Mouse (Mus musculus): ENCODE data around the gene Cox7a2. TPM values are rescaled to one million over a fixed set of nuclear protein-coding genes. Genes with fewer than 3 reads are reported as not detected.

The Cox7a2 gene
- polyA plus RNA-seq, 1 experiment from 2014 or later: 635 TPM

DNA sequence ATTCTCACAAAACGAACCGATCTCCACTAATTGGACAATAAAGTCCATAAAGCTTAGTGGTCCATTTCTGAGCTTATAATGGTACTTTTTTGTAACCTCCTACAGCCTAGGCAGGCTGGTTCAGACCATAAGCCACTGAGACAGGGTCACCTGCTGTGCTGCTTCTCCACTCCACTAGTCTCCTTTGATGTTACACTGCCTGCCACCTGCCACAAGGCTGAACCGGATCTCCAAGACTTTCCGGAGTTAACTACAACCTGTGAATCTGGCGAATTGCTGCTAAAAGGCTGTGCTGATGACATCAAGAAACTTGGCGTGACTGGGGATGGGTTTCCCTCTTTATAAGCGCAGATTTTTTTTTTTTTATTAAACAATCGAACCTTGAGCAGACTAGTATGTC, 7.8 kb downstream of the Cox7a2 start:
- no peak overlapping the region for H3K9ac ChIP-seq (ENCODE audit: low read length)
- no peak overlapping the region for H3K4me3 ChIP-seq (ENCODE audit: low read depth, low read length)
- H3K27ac ChIP-seq (ENCODE audit: low read depth, low read length): no peak overlapping the region
- WGBS: 64% methylated on average over 8 of the region's 8 CpGs
- no peaks in the 10 kb centered on the region for H3K4me1 ChIP-seq (ENCODE audit: control insufficient read depth, insufficient read depth, low read length)
- no peak overlapping the region for H3K4me2 ChIP-seq (ENCODE audit: low read depth)
- ATAC-seq (ENCODE audit: insufficient read depth, low FRiP score, low TSS enrichment) (no peak), DNase-seq (ENCODE audit: low spot score) (no peak)
- no peaks in the 10 kb centered on the region for H3K36me3 ChIP-seq (ENCODE audit: control insufficient read depth, insufficient read depth, low read length)
- H3K27me3 ChIP-seq (ENCODE audit: control insufficient read depth, insufficient read depth, low read length): no peaks in the 10 kb centered on the region
- H3K9me3 ChIP-seq (ENCODE audit: control insufficient read depth, low read length): no peaks in the 10 kb centered on the region

DNA sequence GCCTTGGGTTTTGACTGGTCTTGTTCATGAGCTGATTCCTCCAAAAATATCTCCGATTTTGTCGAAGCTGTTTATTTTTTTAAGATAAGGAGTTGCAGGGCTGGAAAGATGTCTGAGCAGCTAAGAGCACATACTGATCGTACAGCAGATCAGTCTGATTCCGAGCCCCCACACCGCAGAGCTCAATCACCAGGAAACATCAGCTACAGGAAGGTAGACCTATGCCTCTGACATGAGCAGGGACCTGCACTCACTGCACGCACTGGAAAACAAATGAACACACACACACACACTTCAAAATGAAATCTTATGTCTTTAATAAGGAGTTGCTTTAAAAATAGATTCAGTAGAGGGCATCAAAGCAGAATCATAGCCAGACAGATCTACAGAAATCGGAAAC, 9.0 kb downstream of the Cox7a2 start:
- Histone ChIP-seq H3K4me3 (ENCODE audit: low read depth, low read length) (no peak overlapping the region), H3K36me3 (ENCODE audit: control insufficient read depth, insufficient read depth, low read length) (no peaks in the 10 kb centered on the region), H3K27me3 (ENCODE audit: control insufficient read depth, insufficient read depth, low read length) (no peaks in the 10 kb centered on the region), H3K4me2 (ENCODE audit: low read depth) (no peak overlapping the region), H3K27ac (ENCODE audit: low read depth, low read length) (no peak overlapping the region), H3K4me1 (ENCODE audit: control insufficient read depth, insufficient read depth, low read length) (no peaks in the 10 kb centered on the region), H3K9me3 (ENCODE audit: control insufficient read depth, low read length) (no peaks in the 10 kb centered on the region), H3K9ac (ENCODE audit: low read length) (no peak overlapping the region)
- ATAC-seq (ENCODE audit: insufficient read depth, low FRiP score, low TSS enrichment) (no peak), DNase-seq (ENCODE audit: low spot score) (no peak)
- WGBS: 91% methylated on average over 7 of the region's 7 CpGs

DNA sequence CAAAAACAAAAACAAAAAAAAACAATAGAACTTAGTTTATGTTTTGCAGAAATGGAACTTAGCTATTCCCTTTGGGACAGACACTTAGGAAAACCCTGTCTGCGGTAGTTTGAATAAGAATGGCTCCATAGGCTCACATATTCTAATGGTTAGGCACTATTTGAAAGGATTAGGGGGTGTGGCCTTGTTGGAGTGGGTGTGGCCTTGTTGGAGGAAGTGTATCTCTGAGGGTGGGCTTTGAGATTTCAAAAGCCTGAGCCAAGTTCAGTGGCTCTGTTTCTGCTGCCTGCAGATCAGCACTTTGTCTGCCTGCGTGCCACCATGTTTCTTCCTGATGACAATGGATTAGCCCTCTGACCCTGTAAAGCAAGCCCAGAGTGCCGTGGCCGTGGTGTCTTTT, 14.6 kb downstream of the Cox7a2 start:
- ATAC-seq (ENCODE audit: insufficient read depth, low FRiP score, low TSS enrichment) (no peak), DNase-seq (ENCODE audit: low spot score) (no peak)
- Histone ChIP-seq H3K9me3 (ENCODE audit: control insufficient read depth, low read length) (no peaks in the 10 kb centered on the region), H3K4me3 (ENCODE audit: low read depth, low read length) (no peak overlapping the region), H3K27ac (ENCODE audit: low read depth, low read length) (no peak overlapping the region), H3K4me2 (ENCODE audit: low read depth) (no peak overlapping the region), H3K9ac (ENCODE audit: low read length) (no peak overlapping the region), H3K4me1 (ENCODE audit: control insufficient read depth, insufficient read depth, low read length) (no peaks in the 10 kb centered on the region), H3K36me3 (ENCODE audit: control insufficient read depth, insufficient read depth, low read length) (no peaks in the 10 kb centered on the region), H3K27me3 (ENCODE audit: control insufficient read depth, insufficient read depth, low read length) (no peaks in the 10 kb centered on the region)
- 62% methylated on average over 4 of the region's 4 CpGs for WGBS

DNA sequence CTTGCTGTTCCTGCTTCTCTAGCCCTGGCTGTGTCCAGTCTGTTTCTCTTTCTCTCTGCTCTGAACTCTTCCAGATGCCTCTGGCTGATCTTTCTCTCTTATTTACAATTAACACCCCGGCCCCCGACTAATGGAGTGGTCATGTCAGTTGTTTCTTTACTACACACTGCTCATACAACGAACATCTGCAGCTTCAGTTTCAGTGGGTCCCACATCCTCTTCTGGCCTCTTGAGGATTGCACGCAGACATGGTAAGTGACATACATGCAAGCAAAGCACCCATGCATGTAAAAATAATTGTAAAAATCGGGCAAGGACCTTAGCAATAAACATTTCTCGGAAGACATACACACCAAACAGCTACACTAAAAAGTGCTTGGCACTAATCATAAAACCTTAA, 24.1 kb downstream of the Cox7a2 start:
- H3K4me3 ChIP-seq (ENCODE audit: low read depth, low read length): no peak overlapping the region
- no peaks in the 10 kb centered on the region for H3K9me3 ChIP-seq (ENCODE audit: control insufficient read depth, low read length)
- DNase-seq (ENCODE audit: low spot score) (no peak), ATAC-seq (ENCODE audit: insufficient read depth, low FRiP score, low TSS enrichment) (no peak)
- H3K27ac ChIP-seq (ENCODE audit: low read depth, low read length): no peak overlapping the region
- H3K27me3 ChIP-seq (ENCODE audit: control insufficient read depth, insufficient read depth, low read length): no peaks in the 10 kb centered on the region
- H3K4me1 ChIP-seq (ENCODE audit: control insufficient read depth, insufficient read depth, low read length): no peaks in the 10 kb centered on the region
- no peak overlapping the region for H3K4me2 ChIP-seq (ENCODE audit: low read depth)
- H3K9ac ChIP-seq (ENCODE audit: low read length): no peak overlapping the region
- no peaks in the 10 kb centered on the region for H3K36me3 ChIP-seq (ENCODE audit: control insufficient read depth, insufficient read depth, low read length)
- WGBS: 82% methylated on average over 6 of the region's 6 CpGs

DNA sequence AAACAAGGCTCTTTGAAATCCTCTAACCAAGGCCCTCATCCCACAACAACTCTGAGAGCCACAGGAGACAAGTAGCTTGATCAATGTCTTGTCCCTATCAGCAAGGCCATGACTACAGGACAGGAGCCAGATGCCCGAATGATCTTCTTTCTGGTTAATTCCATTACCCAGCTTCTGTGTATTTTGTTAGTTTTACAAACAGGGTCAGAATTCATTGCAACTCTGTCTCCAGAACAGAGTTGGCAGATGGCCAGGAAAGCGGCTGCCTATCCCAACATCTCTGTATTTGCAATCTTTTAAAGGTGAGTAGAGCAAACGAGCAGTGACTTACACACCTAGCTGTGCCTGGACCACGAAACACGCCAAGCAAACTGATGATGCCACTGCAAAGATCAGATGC, 29.4 kb downstream of the Cox7a2 start:
- no peaks in the 10 kb centered on the region for H3K36me3 ChIP-seq (ENCODE audit: control insufficient read depth, insufficient read depth, low read length)
- no peak overlapping the region for H3K4me3 ChIP-seq (ENCODE audit: low read depth, low read length)
- no peak for DNase-seq (ENCODE audit: low spot score)
- no peaks in the 10 kb centered on the region for H3K4me1 ChIP-seq (ENCODE audit: control insufficient read depth, insufficient read depth, low read length)
- no peak for ATAC-seq (ENCODE audit: insufficient read depth, low FRiP score, low TSS enrichment)
- no peak overlapping the region for H3K27ac ChIP-seq (ENCODE audit: low read depth, low read length)
- no peak overlapping the region for H3K4me2 ChIP-seq (ENCODE audit: low read depth)
- H3K9ac ChIP-seq (ENCODE audit: low read length): no peak overlapping the region
- H3K27me3 ChIP-seq (ENCODE audit: control insufficient read depth, insufficient read depth, low read length): no peaks in the 10 kb centered on the region
- H3K9me3 ChIP-seq (ENCODE audit: control insufficient read depth, low read length): no peaks in the 10 kb centered on the region
- 90% methylated on average over 5 of the region's 5 CpGs for WGBS

DNA sequence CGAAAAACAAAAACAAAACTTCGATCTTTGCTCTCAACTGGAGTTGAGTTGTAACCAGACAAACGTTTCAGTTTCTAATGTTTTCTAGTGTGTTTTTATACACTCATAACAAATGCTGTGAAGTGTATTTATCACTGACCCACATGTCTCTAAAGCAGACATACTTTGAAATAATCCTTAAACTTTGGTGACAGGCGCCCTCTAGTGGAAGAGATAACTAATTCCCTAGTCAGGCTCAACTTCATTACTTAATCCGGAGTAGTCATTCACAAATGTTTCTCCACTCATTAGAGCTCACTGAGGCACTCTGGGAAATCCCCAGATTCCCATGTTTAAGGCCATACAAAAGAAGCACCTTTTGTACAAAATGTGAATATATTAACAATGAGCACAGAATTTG, 36.6 kb downstream of the Cox7a2 start:
- H3K4me3 ChIP-seq (ENCODE audit: low read depth, low read length): no peak overlapping the region
- H3K4me1 ChIP-seq (ENCODE audit: control insufficient read depth, insufficient read depth, low read length): peaks cover 15% of the 10 kb centered on the region; the same call in 1 of the 2 replicates
- no peak overlapping the region for H3K4me2 ChIP-seq (ENCODE audit: low read depth)
- H3K27ac ChIP-seq (ENCODE audit: low read depth, low read length): no peak overlapping the region
- no peaks in the 10 kb centered on the region for H3K36me3 ChIP-seq (ENCODE audit: control insufficient read depth, insufficient read depth, low read length)
- no peak overlapping the region for H3K9ac ChIP-seq (ENCODE audit: low read length)
- DNase-seq (ENCODE audit: low spot score): no peak
- peaks cover 24% of the 10 kb centered on the region for H3K27me3 ChIP-seq (ENCODE audit: control insufficient read depth, insufficient read depth, low read length)
- WGBS: 35% methylated on average over 5 of the region's 5 CpGs
- no peak for ATAC-seq (ENCODE audit: insufficient read depth, low FRiP score, low TSS enrichment)
- no peaks in the 10 kb centered on the region for H3K9me3 ChIP-seq (ENCODE audit: control insufficient read depth, low read length)

DNA sequence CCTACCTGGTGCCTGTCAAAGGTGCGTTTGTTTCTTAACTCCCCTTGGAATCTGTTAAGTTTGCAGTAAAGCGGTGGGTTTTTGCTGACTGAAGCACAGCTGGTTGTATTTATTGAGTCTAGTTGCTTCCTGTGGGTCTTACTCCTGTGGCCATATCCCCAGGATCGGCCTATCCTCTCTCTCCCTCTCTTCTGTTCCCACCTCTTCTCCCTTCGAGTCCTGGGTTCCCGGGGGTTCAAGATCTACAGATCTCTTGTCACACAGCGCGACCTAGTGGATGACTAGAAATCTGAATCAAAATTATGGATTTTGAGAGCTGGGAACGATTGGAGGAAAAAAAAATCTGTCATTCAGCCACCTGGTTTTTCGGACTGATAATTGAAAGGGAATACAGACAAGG, 38.6 kb downstream of the Cox7a2 start:
- WGBS: 15% methylated on average over 9 of the region's 9 CpGs
- peaks cover 31% of the 10 kb centered on the region for H3K27me3 ChIP-seq (ENCODE audit: control insufficient read depth, insufficient read depth, low read length)

DNA sequence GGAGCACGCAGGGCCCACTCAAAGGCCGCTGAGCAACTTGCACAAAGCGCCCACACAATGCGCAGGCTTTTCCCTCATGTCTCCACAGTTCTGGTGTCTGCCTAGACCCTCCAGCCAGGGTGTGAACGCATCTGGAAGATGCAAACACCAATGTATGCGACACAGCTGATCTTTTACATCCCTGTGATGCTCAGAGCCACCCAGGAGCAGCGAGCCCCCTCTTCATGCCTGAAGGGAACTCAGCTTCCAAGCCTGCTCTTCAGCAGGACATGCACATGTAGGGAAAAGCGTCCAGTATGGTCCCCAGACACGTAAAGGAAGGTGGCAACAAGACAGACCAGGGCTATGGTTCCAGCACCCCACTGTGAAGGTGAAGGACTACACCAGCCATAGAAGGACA, 39.5 kb downstream of the Cox7a2 start:
- Histone ChIP-seq H3K4me2 (ENCODE audit: low read depth) (peak overlapping the region; percentile 95), H3K27me3 (ENCODE audit: control insufficient read depth, insufficient read depth, low read length) (peaks cover 31% of the 10 kb centered on the region), H3K9me3 (ENCODE audit: control insufficient read depth, low read length) (no peaks in the 10 kb centered on the region), H3K9ac (ENCODE audit: low read length) (no peak overlapping the region), H3K27ac (ENCODE audit: low read depth, low read length) (no peak overlapping the region), H3K4me1 (ENCODE audit: control insufficient read depth, insufficient read depth, low read length) (peaks cover 19% of the 10 kb centered on the region; the same call in 1 of the 2 replicates), H3K36me3 (ENCODE audit: control insufficient read depth, insufficient read depth, low read length) (no peaks in the 10 kb centered on the region), H3K4me3 (ENCODE audit: low read depth, low read length) (no peak overlapping the region; the same call in 1 of the 2 replicates)
- DNase-seq (ENCODE audit: low spot score): peak; percentile 29
- 29% methylated on average over 9 of the region's 9 CpGs for WGBS
- ATAC-seq (ENCODE audit: insufficient read depth, low FRiP score, low TSS enrichment): no peak

More for the DNA sequence above, 38.6 kb downstream of the Cox7a2 start:
- Histone ChIP-seq H3K4me3 (ENCODE audit: low read depth, low read length) (no peak overlapping the region), H3K4me1 (ENCODE audit: control insufficient read depth, insufficient read depth, low read length) (peaks cover 16% of the 10 kb centered on the region; the same call in 1 of the 2 replicates), H3K27ac (ENCODE audit: low read depth, low read length) (no peak overlapping the region), H3K9ac (ENCODE audit: low read length) (no peak overlapping the region), H3K4me2 (ENCODE audit: low read depth) (no peak overlapping the region), H3K36me3 (ENCODE audit: control insufficient read depth, insufficient read depth, low read length) (no peaks in the 10 kb centered on the region), H3K9me3 (ENCODE audit: control insufficient read depth, low read length) (no peaks in the 10 kb centered on the region)
- no peak for ATAC-seq (ENCODE audit: insufficient read depth, low FRiP score, low TSS enrichment)
- DNase-seq (ENCODE audit: low spot score): peak; percentile 72

DNA sequence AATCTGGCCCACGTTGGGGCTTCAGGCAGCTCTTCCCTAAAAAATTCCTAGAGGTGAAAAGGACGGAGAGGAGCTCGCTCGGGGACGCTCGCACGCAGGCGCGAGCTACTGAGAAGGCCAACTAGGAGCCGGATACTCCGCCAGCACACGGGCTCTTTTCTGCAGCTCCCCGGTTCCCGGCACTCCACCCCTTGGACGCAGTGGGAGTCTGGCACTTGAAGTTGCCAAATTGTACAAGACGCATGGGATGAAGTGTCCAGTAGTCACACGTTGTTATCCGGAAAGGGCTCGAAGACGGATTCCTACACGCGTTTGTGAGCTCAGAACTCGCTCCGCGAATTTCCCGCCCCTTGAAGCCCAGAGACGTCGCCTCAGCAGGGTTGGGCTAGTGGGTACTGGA, 40.2 kb downstream of the Cox7a2 start:
- Histone ChIP-seq H3K4me1 (ENCODE audit: control insufficient read depth, insufficient read depth, low read length) (peaks cover 22% of the 10 kb centered on the region; the same call in 1 of the 2 replicates), H3K9me3 (ENCODE audit: control insufficient read depth, low read length) (no peaks in the 10 kb centered on the region), H3K4me2 (ENCODE audit: low read depth) (peak overlapping the region; percentile 95), H3K27me3 (ENCODE audit: control insufficient read depth, insufficient read depth, low read length) (peaks cover 31% of the 10 kb centered on the region), H3K36me3 (ENCODE audit: control insufficient read depth, insufficient read depth, low read length) (no peaks in the 10 kb centered on the region), H3K4me3 (ENCODE audit: low read depth, low read length) (peak overlapping the region; percentile 64), H3K9ac (ENCODE audit: low read length) (peak overlapping the region; percentile 68), H3K27ac (ENCODE audit: low read depth, low read length) (no peak overlapping the region)
- DNase-seq (ENCODE audit: low spot score): peak; percentile 70
- no peak for ATAC-seq (ENCODE audit: insufficient read depth, low FRiP score, low TSS enrichment)
- WGBS: under 1% methylated on average over 28 of the region's 28 CpGs

Measured in neural tube, embryonic 11.5 days (tissue).